Mouse (Mus musculus) ES-E14 (cell line): ENCODE results near the gene Pde7b. TPM values are rescaled to one million over a fixed set of nuclear protein-coding genes. Genes with fewer than 3 reads are reported as not detected.

Experiments
- DNase-seq: peaks from one replicate; pipeline ENCODE4 v3.0.0-alpha.2; 2013; ENCODE audit warnings: low read depth, low spot score
- H3K27ac ChIP-seq: 2 replicates; pipeline ENCODE4 v1.5.1; 2012; ENCODE audit warnings: low read depth, mild to moderate bottlenecking, low read length, moderate library complexity, mixed read lengths; ENCODE audit not compliant: poor library complexity, insufficient read depth, severe bottlenecking
- H3K36me3 ChIP-seq: 2 replicates; pipeline ENCODE4 v1.6.1; 2012; ENCODE audit warnings: mild to moderate bottlenecking, low read length, moderate library complexity, mixed read lengths; ENCODE audit not compliant: control insufficient read depth, poor library complexity, insufficient read depth, severe bottlenecking
- H3K4me1 ChIP-seq, 2 experiments: fragments of 150-350 bp in 1 of 2; sonication (generic) in 1 of 2; 2 replicates each; pipeline ENCODE4 v1.6.1; 2012; ENCODE audit warnings: low read length in 2 of 2, mild to moderate bottlenecking in 1 of 2, mixed read lengths in 1 of 2; ENCODE audit not compliant: control insufficient read depth in 2 of 2, insufficient read depth in 2 of 2, poor library complexity in 1 of 2
- H3K4me3 ChIP-seq, 2 experiments: fragments of 150-350 bp in 1 of 2; sonication (generic) in 1 of 2; 2 replicates each; pipeline ENCODE4 v1.5.1; 2012; ENCODE audit warnings: low read length in 2 of 2, low read depth in 1 of 2, mild to moderate bottlenecking in 1 of 2, mixed read lengths in 1 of 2; ENCODE audit not compliant: insufficient read depth in 1 of 2, poor library complexity in 1 of 2, severe bottlenecking in 1 of 2
- H3K9ac ChIP-seq: 2 replicates; pipeline ENCODE4 v1.6.1; 2012; ENCODE audit warnings: low read depth, mild to moderate bottlenecking, low read length, mixed read lengths; ENCODE audit not compliant: poor library complexity, insufficient read depth, severe bottlenecking
- H3K9me3 ChIP-seq: fragments of 150-350 bp; sonication (generic); 2 replicates; pipeline ENCODE4 v1.6.1; 2012; ENCODE audit warnings: low read depth, mild to moderate bottlenecking, low read length; ENCODE audit not compliant: control insufficient read depth, insufficient read depth
- CHD2 ChIP-seq: IDR thresholded peaks from 2 replicates; pipeline ENCODE4 v1.6.1; 2014; ENCODE audit warnings: mild to moderate bottlenecking, low read depth, low read length, inconsistent platforms
- HCFC1 ChIP-seq: IDR thresholded peaks from 2 replicates; pipeline ENCODE4 v1.6.1; 2012; ENCODE audit warnings: low read length, inconsistent platforms, borderline replicate concordance; ENCODE audit not compliant: insufficient read depth
- MAFK ChIP-seq: IDR thresholded peaks from 2 replicates; pipeline ENCODE4 v1.6.1; 2014; ENCODE audit warnings: mild to moderate bottlenecking, low read depth, low read length, inconsistent platforms; ENCODE audit not compliant: insufficient read depth
- ZC3H11A ChIP-seq: IDR thresholded peaks from 2 replicates; pipeline ENCODE4 v1.6.1; 2012; ENCODE audit warnings: low read depth, mild to moderate bottlenecking, inconsistent platforms, low read length, borderline replicate concordance
- ZNF384 ChIP-seq: IDR thresholded peaks from 2 replicates; pipeline ENCODE4 v1.6.1; 2012; ENCODE audit warnings: low read depth, low read length, inconsistent platforms
- in situ Hi-C, 2 experiments: fragments of 600-800 bp; cut with MboI; formaldehyde crosslinking; loops; one replicate each; pipeline ENCODE4 v1.15.1; 2025; ENCODE audit warnings: low sequenced_read_pairs in 2 of 2, inconsistent platforms in 1 of 2; ENCODE audit not compliant: unreplicated experiment in 2 of 2
- total RNA-seq: library from RNA; depleted of rRNA; stranded (reverse); fragments of 300-350 nt; gene quantifications from 2 replicates; pipeline ENCODE4 v1.2.3, GENCODE M21; 2012

Gene Pde7b
- total RNA-seq, 1 experiment: 0.13 TPM

DNA sequence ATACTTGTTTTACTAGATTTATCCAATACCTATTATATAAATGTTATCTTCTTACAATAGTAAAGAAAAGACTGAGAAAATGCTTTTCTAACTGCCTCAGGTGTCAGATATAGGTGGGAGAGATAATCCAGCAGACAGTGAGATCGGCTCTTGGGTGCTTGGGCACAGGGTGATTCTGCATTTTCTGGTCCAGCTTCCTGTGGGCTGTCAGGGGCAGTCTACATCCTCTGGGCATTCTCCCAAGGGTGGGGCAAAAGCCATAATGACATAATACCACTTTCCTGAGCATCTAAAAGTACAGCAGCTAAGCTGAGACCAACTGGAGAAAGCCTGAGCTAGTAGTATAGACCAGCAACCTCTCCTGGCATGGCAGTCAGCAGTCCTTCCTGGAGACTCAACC is 34.1 kb upstream of the Pde7b start:
- no peak overlapping the region for H3K9ac ChIP-seq
- H3K36me3 ChIP-seq: no peaks in the 10 kb centered on the region
- no peak overlapping the region for H3K4me3 ChIP-seq
- no peaks in the 10 kb centered on the region for H3K4me1 ChIP-seq
- no peak for TF ChIP-seq ZNF384
- TF ChIP-seq CHD2: no peak
- TF ChIP-seq MAFK: no peak
- TF ChIP-seq HCFC1: no peak
- TF ChIP-seq ZC3H11A: no peak
- no peak overlapping the region for H3K27ac ChIP-seq
- no peaks in the 10 kb centered on the region for H3K9me3 ChIP-seq
- in situ Hi-C loops: no loop called here
- no peak for DNase-seq

DNA sequence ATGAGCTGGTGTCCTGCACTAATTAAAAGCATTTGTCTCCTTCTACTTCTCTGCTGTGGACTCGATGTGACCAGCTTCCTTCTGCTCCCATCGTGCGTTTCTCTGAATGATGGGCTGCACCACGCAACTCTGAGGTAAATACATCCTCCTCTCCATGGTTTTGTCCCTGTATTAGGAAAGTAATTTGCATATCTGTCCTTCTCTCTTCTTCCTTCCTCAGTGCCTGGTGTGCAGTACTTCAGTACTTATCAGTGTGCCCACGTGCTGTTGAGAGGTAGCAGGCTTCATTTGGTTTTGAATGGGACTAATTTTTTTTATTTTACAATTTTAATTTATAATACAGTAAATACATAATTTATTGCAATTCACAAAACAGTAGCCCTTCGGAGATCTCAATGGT is 33.4 kb upstream of the Pde7b start:
- no peak overlapping the region for H3K4me3 ChIP-seq
- no peak overlapping the region for H3K27ac ChIP-seq
- in situ Hi-C loops: no loop called here
- no peaks in the 10 kb centered on the region for H3K36me3 ChIP-seq
- no peaks in the 10 kb centered on the region for H3K9me3 ChIP-seq
- H3K4me1 ChIP-seq: no peaks in the 10 kb centered on the region
- H3K9ac ChIP-seq: no peak overlapping the region
- TF ChIP-seq CHD2: no peak
- no peak for TF ChIP-seq ZNF384
- no peak for TF ChIP-seq HCFC1
- TF ChIP-seq ZC3H11A: no peak
- no peak for TF ChIP-seq MAFK
- no peak for DNase-seq

DNA sequence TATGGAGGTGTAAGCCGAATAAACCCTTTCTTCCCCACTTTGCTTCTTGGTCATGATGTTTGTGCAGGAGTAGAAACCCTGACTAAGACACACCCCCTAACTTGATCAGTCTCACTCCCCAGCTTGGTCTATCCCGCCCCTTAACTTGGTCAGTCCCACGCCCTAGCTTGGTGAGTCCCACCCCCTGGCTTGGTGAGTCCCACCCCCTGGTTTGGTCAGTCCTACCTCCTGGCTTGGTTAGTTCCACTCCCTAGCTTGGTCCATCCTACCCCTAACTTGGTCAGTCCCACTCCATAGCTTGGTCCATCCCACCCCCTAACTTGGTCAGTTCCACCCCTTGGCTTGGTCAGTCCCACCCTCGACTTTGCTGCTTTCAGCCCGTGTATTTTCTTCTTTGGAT is 31.3 kb upstream of the Pde7b start:
- H3K9ac ChIP-seq: no peak overlapping the region
- no peaks in the 10 kb centered on the region for H3K36me3 ChIP-seq
- no peaks in the 10 kb centered on the region for H3K4me1 ChIP-seq
- no peak overlapping the region for H3K4me3 ChIP-seq
- no peak for DNase-seq
- in situ Hi-C loops: no loop called here
- H3K9me3 ChIP-seq: no peaks in the 10 kb centered on the region
- no peak overlapping the region for H3K27ac ChIP-seq
- TF ChIP-seq CHD2 (no peak), HCFC1 (no peak), ZNF384 (no peak), MAFK (no peak), ZC3H11A (no peak)

DNA sequence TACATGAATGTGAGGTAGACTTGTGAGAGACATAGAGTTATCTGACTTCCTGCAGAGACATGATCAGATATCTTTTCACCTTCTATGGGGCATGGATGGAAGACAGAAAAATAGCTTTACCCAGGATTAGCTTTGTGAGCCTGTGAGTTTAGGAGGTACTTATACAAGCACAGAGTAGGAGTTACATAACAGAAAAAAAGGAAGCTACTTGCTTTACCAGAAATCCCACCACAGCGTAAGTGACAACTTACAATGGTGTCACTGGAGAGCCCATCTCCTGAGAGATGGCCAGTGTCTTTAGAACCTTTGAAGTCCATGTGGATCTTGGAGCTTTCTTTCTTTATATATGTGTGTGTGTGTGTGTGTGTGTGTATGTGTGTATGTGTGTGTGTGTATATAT is 28.0 kb upstream of the Pde7b start:
- Histone ChIP-seq H3K4me3 (no peak overlapping the region), H3K27ac (no peak overlapping the region), H3K36me3 (no peaks in the 10 kb centered on the region), H3K9me3 (no peaks in the 10 kb centered on the region), H3K9ac (no peak overlapping the region), H3K4me1 (no peaks in the 10 kb centered on the region)
- TF ChIP-seq CHD2 (no peak), ZNF384 (no peak), HCFC1 (no peak), ZC3H11A (no peak), MAFK (no peak)
- in situ Hi-C loops: no loop called here
- no peak for DNase-seq

DNA sequence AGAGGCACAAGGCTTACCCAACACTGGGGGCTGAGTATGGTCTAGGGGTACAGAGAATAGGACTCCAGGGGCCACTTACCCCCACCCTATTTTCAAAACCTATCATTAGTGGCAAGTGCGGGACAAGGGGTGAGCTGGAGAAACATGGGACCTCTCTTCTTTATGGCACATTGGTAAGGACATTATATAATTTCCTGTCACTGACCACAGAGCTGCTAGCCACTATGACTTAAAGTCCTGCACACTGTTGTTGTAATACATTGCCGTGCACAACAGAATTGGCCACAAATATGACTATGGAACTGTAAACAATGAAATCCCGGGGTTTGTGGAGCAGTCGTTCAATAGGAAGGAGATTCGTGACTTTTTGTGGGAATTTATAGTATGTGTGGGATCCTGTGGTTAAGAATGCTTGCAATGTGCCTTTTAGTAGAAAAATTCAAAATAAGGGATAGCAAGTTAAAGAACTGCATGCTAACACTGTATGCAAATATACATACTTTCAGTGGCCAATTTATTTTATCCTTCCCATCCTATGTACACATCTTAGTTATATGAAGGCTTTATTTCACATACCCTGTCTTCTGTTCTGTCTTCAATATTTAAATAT is 25.9 kb upstream of the Pde7b start:
- Histone ChIP-seq H3K9me3 (no peaks in the 10 kb centered on the region), H3K4me1 (no peaks in the 10 kb centered on the region), H3K27ac (no peak overlapping the region), H3K36me3 (no peaks in the 10 kb centered on the region), H3K9ac (no peak overlapping the region), H3K4me3 (no peak overlapping the region)
- in situ Hi-C loops: no loop called here
- no peak for DNase-seq
- TF ChIP-seq MAFK: no peak
- TF ChIP-seq CHD2: no peak
